Mouse (Mus musculus) hindbrain, embryonic 15.5 days (tissue): ENCODE data around the gene Plekhm1. TPM values are rescaled to one million over a fixed set of nuclear protein-coding genes. Genes with fewer than 3 reads are reported as not detected.

Experiments
- ATAC-seq: fragments of 200-750 bp; cut with Nextera tagmentation; 2 replicates; pipeline ENCODE4 v1.8.0; 2017; ENCODE audit warnings: low read depth, moderate number of reproducible peaks, moderate TSS enrichment; ENCODE audit not compliant: low FRiP score
- H3K27ac ChIP-seq: fragments of 300-500 bp; sonication (generic); replicated peaks from 2 replicates; pipeline ENCODE4 v1.5.1; 2015; ENCODE audit warnings: mild to moderate bottlenecking, inconsistent platforms
- H3K27me3 ChIP-seq: fragments of 300-500 bp; sonication (generic); 2 replicates; pipeline ENCODE4 v1.6.1; 2015; ENCODE audit warnings: control low read depth, inconsistent platforms
- H3K36me3 ChIP-seq: fragments of 300-500 bp; sonication (generic); 2 replicates; pipeline ENCODE4 v1.6.1; 2015; ENCODE audit warnings: control low read depth, inconsistent platforms
- H3K4me1 ChIP-seq: fragments of 300-500 bp; sonication (generic); replicated peaks from 2 replicates; pipeline ENCODE4 v1.6.1; 2015; ENCODE audit warnings: control low read depth, inconsistent platforms
- H3K4me2 ChIP-seq: fragments of 300-500 bp; sonication (generic); 2 replicates; pipeline ENCODE4 v1.6.1; 2015; ENCODE audit warnings: moderate library complexity, mild to moderate bottlenecking, inconsistent platforms
- H3K4me3 ChIP-seq: fragments of 300-500 bp; sonication (generic); 2 replicates; pipeline ENCODE4 v1.5.1; 2015; ENCODE audit warnings: mild to moderate bottlenecking, inconsistent platforms
- H3K9ac ChIP-seq: fragments of 300-500 bp; sonication (generic); 2 replicates; pipeline ENCODE4 v1.6.1; 2015; ENCODE audit warnings: inconsistent platforms
- H3K9me3 ChIP-seq: fragments of 300-500 bp; sonication (generic); 2 replicates; pipeline ENCODE4 v1.6.1; 2016; ENCODE audit warnings: control low read depth, inconsistent platforms
- WGBS: fragments of 180-500 bp; shearing (Covaris S2); methylation state at CpG from one replicate; pipeline ENCODE4 v1.1.7; 2015; 5-methylcytosine and 5-hydroxymethylcytosine counted together
- polyA plus RNA-seq: library from polyadenylated mRNA; unstranded; fragments of >200 nt; fragmentation: Nextera tagmentation; extraction: Ambion mirVana; gene quantifications from 2 replicates; pipeline ENCODE4 v1.2.1, GENCODE M21; 2015

Gene Plekhm1
- polyA plus RNA-seq, 1 experiment from 2014 or later = 10.0 TPM

- H3K27me3 ChIP-seq = no peaks in the 10 kb centered on the region
- 0 out of 2 replicates have a peak, but pooled peaks cover 3% of the 10 kb centered on the region for H3K4me1 ChIP-seq
- H3K9ac ChIP-seq = no peak overlapping the region
- H3K4me2 ChIP-seq = no peak overlapping the region
- no peak for ATAC-seq
- no peak overlapping the region for H3K4me3 ChIP-seq
- no peak overlapping the region for H3K27ac ChIP-seq
- H3K36me3 ChIP-seq = no peaks in the 10 kb centered on the region
- H3K9me3 ChIP-seq = no peaks in the 10 kb centered on the region
- WGBS = 85% methylated on average over 8 of the region's 8 CpGs
Observed at GRCm38 (mm10) chr11:103320196-103320595, 92.3 kb downstream of the Plekhm1 start.

- no peak overlapping the region for H3K4me2 ChIP-seq
- H3K9me3 ChIP-seq = no peaks in the 10 kb centered on the region
- no peaks in the 10 kb centered on the region for H3K4me1 ChIP-seq
- 73% methylated on average over 1 of the region's 1 CpGs for WGBS
- H3K27ac ChIP-seq = no peak overlapping the region
- no peak overlapping the region for H3K9ac ChIP-seq
- no peak overlapping the region for H3K4me3 ChIP-seq
- no peaks in the 10 kb centered on the region for H3K36me3 ChIP-seq
- no peak for ATAC-seq
- no peaks in the 10 kb centered on the region for H3K27me3 ChIP-seq
Observed at GRCm38 (mm10) chr11:103318042-103318441, 94.4 kb downstream of the Plekhm1 start.

- Histone ChIP-seq H3K36me3 (no peaks in the 10 kb centered on the region), H3K4me3 (no peak overlapping the region), H3K9ac (no peak overlapping the region), H3K4me2 (no peak overlapping the region), H3K4me1 (peaks cover 6% of the 10 kb centered on the region), H3K9me3 (no peaks in the 10 kb centered on the region), H3K27me3 (no peaks in the 10 kb centered on the region), H3K27ac (no peak overlapping the region)
- 90% methylated on average over 5 of the region's 5 CpGs for WGBS
- no peak for ATAC-seq
Observed at GRCm38 (mm10) chr11:103315379-103315778, 97.1 kb downstream of the Plekhm1 start.

GRCm38 (mm10) chr11:103314736-103315374 is 97.6 kb downstream of the Plekhm1 start:
- Histone ChIP-seq H3K4me2 (no peak overlapping the region), H3K4me1 (peaks cover 6% of the 10 kb centered on the region), H3K27ac (no peak overlapping the region), H3K4me3 (no peak overlapping the region), H3K9ac (no peak overlapping the region), H3K9me3 (no peaks in the 10 kb centered on the region), H3K36me3 (no peaks in the 10 kb centered on the region), H3K27me3 (no peaks in the 10 kb centered on the region)
- ATAC-seq = no peak
- WGBS = 71% methylated on average over 10 of the region's 10 CpGs

Other genes with a start within 250 kb of the Plekhm1 start
- 7.0 and 7.8 TPM in 2 replicates for gene Fmnl1, start 241.6 kb downstream of the Plekhm1 start, polyA plus RNA-seq
- 2.3 and 2.6 TPM in 2 replicates for gene 1700023F06Rik, start 204.1 kb downstream of the Plekhm1 start, polyA plus RNA-seq
- 0.99 and 1.4 TPM in 2 replicates for gene Spata32, start 194.3 kb downstream of the Plekhm1 start, polyA plus RNA-seq
- gene Map3k14, start 145.2 kb downstream of the Plekhm1 start, polyA plus RNA-seq = 3.3 and 4.8 TPM in 2 replicates
- gene Arhgap27, start 49.0 kb downstream of the Plekhm1 start, polyA plus RNA-seq = 4.6 and 4.9 TPM in 2 replicates
- not detected in 2 replicates for gene Lrrc37a, start 91.9 kb upstream of the Plekhm1 start, polyA plus RNA-seq
- gene Gm884, start 208.5 kb upstream of the Plekhm1 start, polyA plus RNA-seq = not detected in 2 replicates
- not detected in 2 replicates for gene Lyzl6, start 226.2 kb upstream of the Plekhm1 start, polyA plus RNA-seq
- gene Rprml, start 236.9 kb upstream of the Plekhm1 start, polyA plus RNA-seq = 1.8 and 2.2 TPM in 2 replicates